Mouse (Mus musculus) liver, embryonic 18 days (tissue): ENCODE results near the gene Ankrd50. TPM values are rescaled to one million over a fixed set of nuclear protein-coding genes. Genes with fewer than 3 reads are reported as not detected.

Experiments used
- polyA plus RNA-seq: library from polyadenylated mRNA; depleted of rRNA; stranded (reverse); fragments of >200 nt; gene quantifications from 2 replicates; pipeline ENCODE4 v1.2.3, GENCODE M21; 2012; rRNA removed

The Ankrd50 gene
- 4.2 TPM in 2 replicates for polyA plus RNA-seq

DNA sequence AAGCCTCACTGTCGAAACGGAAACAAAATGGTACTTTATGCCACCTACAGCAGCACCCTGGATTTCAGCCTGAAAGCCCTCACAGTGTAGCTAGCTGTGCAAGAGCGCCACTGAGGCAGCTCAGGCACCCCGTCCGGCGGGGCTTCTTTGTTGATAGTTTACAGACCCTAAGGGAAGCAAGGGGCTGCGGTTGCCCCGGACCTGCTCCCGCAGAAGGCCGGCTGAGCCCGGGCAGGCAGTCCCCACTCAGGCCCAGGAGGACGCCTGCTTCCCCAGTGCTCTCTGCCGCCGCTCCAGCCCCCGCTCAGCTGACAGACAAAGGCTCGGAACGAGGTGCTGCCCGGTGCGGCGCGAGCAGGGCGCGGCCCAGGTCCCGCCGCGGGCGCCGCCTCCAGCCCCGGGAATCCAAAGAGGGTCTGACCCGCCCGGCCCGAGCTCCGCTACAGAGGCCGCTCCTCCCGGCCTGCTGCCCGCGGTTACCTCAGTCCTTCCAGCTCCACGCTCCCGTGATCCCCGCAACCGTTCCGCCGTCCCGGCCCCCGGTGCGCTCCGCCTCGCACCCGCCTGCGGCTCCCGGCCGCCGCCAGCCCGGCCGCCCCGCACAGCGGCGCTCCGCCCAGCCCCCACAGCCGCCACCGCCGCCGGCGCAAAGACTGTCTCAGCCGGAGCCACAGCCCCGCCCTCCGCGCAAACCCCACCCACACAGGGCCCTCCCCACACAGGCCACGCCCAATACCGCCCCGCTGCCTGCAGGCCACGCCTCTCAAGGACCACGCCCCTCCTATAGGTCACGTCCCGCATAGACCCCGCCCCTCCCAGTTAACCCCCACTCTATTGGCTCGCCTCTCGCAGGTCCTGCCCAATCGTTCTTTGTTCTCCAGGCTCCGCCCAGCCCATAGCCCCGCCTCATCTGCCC lies at the start of gene Ankrd50:
Ankrd50 (minus strand) TSS at position 654 of the 916 bp plus-strand sequence.

